Mouse (Mus musculus) liver, postnatal 0 days (tissue): ENCODE measurements at regions not wholly inside any gene's neighbourhood (a gene's known extent, or its start where the extent isn't known, plus 50 kb on each side); places are given as distances from the start of the nearest gene placed in this dataset.

ENCODE experiments used
- ATAC-seq: fragments of 200-750 bp; cut with Nextera tagmentation; 2 replicates; pipeline ENCODE4 v1.8.0; 2017; ENCODE audit warnings: mild to moderate bottlenecking, moderate library complexity
- DNase-seq: peaks from one replicate; pipeline ENCODE4 v3.0.0-alpha.2; 2016
- H3K27ac ChIP-seq: fragments of 300-500 bp; sonication (generic); 2 replicates; pipeline ENCODE4 v1.5.1; 2014; ENCODE audit warnings: antibody characterized with exemption, moderate library complexity, mild to moderate bottlenecking, low read depth
- H3K27me3 ChIP-seq: fragments of 300-500 bp; sonication (generic); 2 replicates; pipeline ENCODE4 v1.6.1; 2014; ENCODE audit warnings: low read length, control low read depth, mixed read lengths; ENCODE audit not compliant: insufficient read depth
- H3K36me3 ChIP-seq: fragments of 300-500 bp; sonication (generic); replicated peaks from 2 replicates; pipeline ENCODE4 v1.6.1; 2014; ENCODE audit warnings: mild to moderate bottlenecking, control low read depth, low read length, moderate library complexity, mixed read lengths; ENCODE audit not compliant: insufficient read depth
- H3K4me1 ChIP-seq: fragments of 300-500 bp; sonication (generic); 2 replicates; pipeline ENCODE4 v1.6.1; 2014; ENCODE audit warnings: antibody characterized with exemption, mild to moderate bottlenecking, control low read depth; ENCODE audit not compliant: insufficient read depth
- H3K4me2 ChIP-seq: fragments of 300-500 bp; sonication (generic); 2 replicates; pipeline ENCODE4 v1.6.1; 2014; ENCODE audit warnings: low read depth, mild to moderate bottlenecking, low read length, moderate library complexity, mixed read lengths
- H3K4me3 ChIP-seq: fragments of 300-500 bp; sonication (generic); 2 replicates; pipeline ENCODE4 v1.5.1; 2014; ENCODE audit warnings: low read depth, low read length
- H3K9ac ChIP-seq: fragments of 300-500 bp; sonication (generic); replicated peaks from 2 replicates; pipeline ENCODE4 v1.6.1; 2014; ENCODE audit warnings: mild to moderate bottlenecking, moderate library complexity
- H3K9me3 ChIP-seq: fragments of 300-500 bp; sonication (generic); 2 replicates; pipeline ENCODE4 v1.6.1; 2016; ENCODE audit warnings: mild to moderate bottlenecking, control low read depth, low read length, mixed read lengths
- CTCF ChIP-seq: sonication (generic); IDR thresholded peaks from 2 replicates; pipeline ENCODE4 v1.5.1; 2016; ENCODE audit warnings: antibody characterized with exemption, low read depth
- EP300 ChIP-seq: IDR thresholded peaks from 2 replicates; pipeline ENCODE4 v1.6.1; 2016; ENCODE audit warnings: antibody characterized with exemption, low read depth, mild to moderate bottlenecking
- microRNA counts: library from miRNA; unstranded; fragments of <30 nt; microRNA quantifications from one replicate; lab custom pipeline; 2015
- microRNA-seq: library from miRNA; unstranded; fragments of <30 nt; microRNA quantifications from one replicate; pipeline ENCODE4, GENCODE M21; 2016

- ATAC-seq (no peak), DNase-seq (no peak)
- Histone ChIP-seq H3K9me3 (no peaks in the 10 kb centered on the region), H3K4me1 (peaks cover 16% of the 10 kb centered on the region), H3K4me2 (no peak overlapping the region), H3K4me3 (no peak overlapping the region), H3K9ac (no peak overlapping the region), H3K27ac (no peak overlapping the region), H3K27me3 (no peaks in the 10 kb centered on the region), H3K36me3 (no peaks in the 10 kb centered on the region)
- TF ChIP-seq EP300 (no peak), CTCF (no peak)
Measured at GRCm38 (mm10) chr1:193421414-193421813, 51.3 kb upstream of the Camk1g start.

MicroRNAs in the stretch of these regions (microRNA counts, 519-probe panel; counts per million panel counts)
- microRNA mmu-miR-205 (lab: Ali Mortazavi, UCI) = 3,276 counts per million, percentile 34 among the panel's probes with 10 or more counts

Small RNA genes lying in the stretch of these regions (microRNA-seq; reads per million reads assigned to microRNA genes)
- 171 reads per million, percentile 49 among the genes with 10 or more reads in this experiment for gene Mir205
